ENCODE assay signal across 8 mouse cellular contexts in genomic region chr16:66190801-66191200, GRCm38 (mm10).
DNase-seq lines count a peak whose midpoint lies in the region; ATAC-seq and TF ChIP-seq lines count a peak whose summit lies in the region.

No protein-coding gene starts in this region.

- H3K9me3 ChIP-seq in embryonic facial prominence, embryonic 11.5 days (replicated peaks; ENCODE audit: control insufficient read depth, low read length) = no peaks in the 10 kb centered on the region

- no peaks in the 10 kb centered on the region for H3K4me1 ChIP-seq in kidney, adult 2 months (ENCODE audit: control insufficient read depth, insufficient read depth, low read length)
- no peaks in the 10 kb centered on the region for H3K4me1 ChIP-seq in embryonic facial prominence, embryonic 11.5 days (ENCODE audit: control insufficient read depth, insufficient read depth, low read length)

- H3K36me3 ChIP-seq in kidney, adult 2 months (ENCODE audit: control insufficient read depth, insufficient read depth, low read length) = no peaks in the 10 kb centered on the region
- no peaks in the 10 kb centered on the region for H3K36me3 ChIP-seq in embryonic facial prominence, embryonic 11.5 days (replicated peaks; ENCODE audit: control insufficient read depth, insufficient read depth, low read depth, low read length)

- WGBS in kidney, adult 2 months = 20% methylated on average over 2 of the region's 2 CpGs
- 34% methylated on average over 2 of the region's 2 CpGs for WGBS in embryonic facial prominence, embryonic 11.5 days

- ATAC-seq in embryonic facial prominence, embryonic 11.5 days (replicated peaks; ENCODE audit: insufficient number of reproducible peaks, low FRiP score, low TSS enrichment, low read depth) = no peak

- DNase-seq in kidney, adult 2 months = peak; percentile 4
- no peak for DNase-seq in kidney, adult 8-10 months
- DNase-seq in A20 (ENCODE audit: low read depth, low spot score) = peak; percentile 55
- peak; percentile 15 for DNase-seq in MEL-GATA-1-ER (ENCODE audit: extremely low read depth, low read depth)
- DNase-seq in embryonic facial prominence, embryonic 11.5 days (ENCODE audit: low spot score) = peak; percentile 72
- DNase-seq in right cerebral cortex, postnatal 10 days (ENCODE audit: low spot score in 2 of 2) = peak; percentile 40 to 57
- no peak for DNase-seq in gastrocnemius, postnatal 10 days
- DNase-seq in urinary bladder, postnatal 10 days (ENCODE audit: low spot score) = no peak

- no peaks in the 10 kb centered on the region for H3K27me3 ChIP-seq in kidney, adult 2 months (replicated peaks; ENCODE audit: control insufficient read depth, insufficient read depth, low read length)
- H3K27me3 ChIP-seq in embryonic facial prominence, embryonic 11.5 days (ENCODE audit: control insufficient read depth, insufficient read depth, low read length) = no peaks in the 10 kb centered on the region

- H3K4me2 ChIP-seq in embryonic facial prominence, embryonic 11.5 days (ENCODE audit: low read depth, low read length) = no peak overlapping the region

- no peak for TF ChIP-seq CTCF in kidney, adult 2 months (conservative IDR thresholded peaks at IDR 0.05; ENCODE audit: insufficient read depth, insufficient read length, low read depth, low read length)

- TF ChIP-seq POLR2A in kidney, adult 2 months (IDR thresholded peaks at IDR 0.05; ENCODE audit: low read depth, low read length) = no peak

- no peak overlapping the region for H3K27ac ChIP-seq in kidney, adult 2 months (ENCODE audit: insufficient read depth, low read depth, low read length)
- H3K27ac ChIP-seq in embryonic facial prominence, embryonic 11.5 days (replicated peaks; ENCODE audit: low read depth, low read length) = no peak overlapping the region

- H3K4me3 ChIP-seq in kidney, adult 2 months (ENCODE audit: insufficient read depth, low read depth, low read length) = no peak overlapping the region
- no peak overlapping the region for H3K4me3 ChIP-seq in embryonic facial prominence, embryonic 11.5 days (ENCODE audit: low read depth, low read length)

- no peak overlapping the region for H3K9ac ChIP-seq in embryonic facial prominence, embryonic 11.5 days (replicated peaks; ENCODE audit: low read length)

Comparison
In these comparisons a context has a peak if more than half of its experiments do, and no peak if none do; other contexts are left out.
1. DNase-seq: peak in kidney, adult 2 months (single experiment), A20 (single experiment), MEL-GATA-1-ER (single experiment), embryonic facial prominence, embryonic 11.5 days (single experiment) and right cerebral cortex, postnatal 10 days (2 of 2); none in kidney, adult 8-10 months (0 of 2), gastrocnemius, postnatal 10 days (single experiment) and urinary bladder, postnatal 10 days (single experiment).